Mouse (Mus musculus) spleen, postnatal 36 days (tissue): ENCODE data around the gene Anxa7.
A peak's percentile ranks its signal among the peaks of the same experiment; 100 is the strongest.

Experiments
- DNase-seq, 2 experiments: peaks; one replicate each; pipeline ENCODE4 v3.0.0; 2022; ENCODE audit warnings: low spot score in 2 of 2, mixed read lengths in 1 of 2

The Anxa7 gene

GRCm38 (mm10) chr14:20479291-20480194 lies at the start of gene Anxa7:
Gene Anxa7, minus strand, starts transcription at chr14:20480133.
- DNase-seq, result peak; percentile 72 to 81

GRCm38 (mm10) chr14:20529643-20530042 lies 49.7 kb upstream of the Anxa7 start:
- DNase-seq, result no peak

GRCm38 (mm10) chr14:20520179-20520578 lies 40.2 kb upstream of the Anxa7 start:
- no peak for DNase-seq

- DNase-seq, result no peak
These were observed 28.5 kb upstream of the Anxa7 start for GRCm38 (mm10) chr14:20508424-20508823.

GRCm38 (mm10) chr14:20502966-20503365 lies 23.0 kb upstream of the Anxa7 start:
- peak; percentile 11 to 13 for DNase-seq

- DNase-seq, result no peak
These were observed 20.0 kb upstream of the Anxa7 start for GRCm38 (mm10) chr14:20499982-20500381.

GRCm38 (mm10) chr14:20496603-20497002 lies 16.7 kb upstream of the Anxa7 start, which contains the start of gene Mss51:
Gene Mss51, minus strand, starts transcription at chr14:20496901.
- no peak for DNase-seq

GRCm38 (mm10) chr14:20486031-20486430 lies 6.1 kb upstream of the Anxa7 start:
- DNase-seq, result no peak

GRCm38 (mm10) chr14:20482051-20482751 lies 2.3 kb upstream of the Anxa7 start:
- DNase-seq, result no peak

GRCm38 (mm10) chr14:20481211-20481610 lies 1.3 kb upstream of the Anxa7 start:
- peak; percentile 32 to 49 for DNase-seq

GRCm38 (mm10) chr14:20480195-20480579 lies 254 bp upstream of the Anxa7 start:
- DNase-seq, result no peak

- DNase-seq, result peak; percentile 52 to 54
These were observed 1.1 kb downstream of the Anxa7 start for GRCm38 (mm10) chr14:20478801-20479200.

GRCm38 (mm10) chr14:20478385-20478784 lies 1.5 kb downstream of the Anxa7 start:
- no peak for DNase-seq

- DNase-seq, result no peak
These were observed 2.5 kb downstream of the Anxa7 start for GRCm38 (mm10) chr14:20477261-20478025.

GRCm38 (mm10) chr14:20460216-20460615 lies 19.7 kb downstream of the Anxa7 start:
- DNase-seq, result no peak

- DNase-seq, result no peak
These were observed 21.6 kb downstream of the Anxa7 start for GRCm38 (mm10) chr14:20458378-20458777.

- DNase-seq, result no peak
These were observed 27.0 kb downstream of the Anxa7 start for GRCm38 (mm10) chr14:20452929-20453328.

- DNase-seq, result peak; percentile 43 to 61
These were observed 28.1 kb downstream of the Anxa7 start, which contains the start of gene Cfap70 for GRCm38 (mm10) chr14:20451765-20452331. Gene Cfap70, minus strand, starts transcription at chr14:20452226.

- DNase-seq, result no peak
These were observed 28.6 kb downstream of the Anxa7 start for GRCm38 (mm10) chr14:20451302-20451701.

- no peak for DNase-seq
These were observed 32.7 kb downstream of the Anxa7 start for GRCm38 (mm10) chr14:20447209-20447608.

- no peak for DNase-seq
These were observed 37.7 kb downstream of the Anxa7 start for GRCm38 (mm10) chr14:20442252-20442651.

- no peak for DNase-seq
These were observed 43.0 kb downstream of the Anxa7 start for GRCm38 (mm10) chr14:20436976-20437375.
